Mouse (Mus musculus): Measurements from ENCODE around the gene Dock3.

Dock3 gene

DNA sequence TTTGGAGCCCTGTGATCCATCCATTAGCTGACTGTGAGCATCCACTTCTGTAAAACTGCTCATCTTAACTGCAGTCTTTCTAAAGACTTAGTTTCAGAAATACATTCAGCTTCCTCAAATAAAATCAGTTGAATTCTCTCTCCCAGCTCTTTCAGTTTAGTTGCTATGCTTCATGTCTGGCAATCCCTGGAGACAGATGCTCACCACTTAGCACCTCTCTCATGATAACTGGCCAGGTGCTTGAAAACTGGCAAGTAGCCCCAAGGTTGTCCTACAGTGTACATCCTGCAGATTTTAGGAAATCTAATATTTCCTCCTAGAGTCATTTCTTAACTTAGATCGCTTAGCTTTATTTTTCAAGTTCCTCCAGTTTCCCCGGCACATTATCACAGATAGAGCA lies 193.8 kb downstream of the Dock3 start:
- no peak for DNase-seq (ENCODE audit: low spot score in 2 of 2)

DNA sequence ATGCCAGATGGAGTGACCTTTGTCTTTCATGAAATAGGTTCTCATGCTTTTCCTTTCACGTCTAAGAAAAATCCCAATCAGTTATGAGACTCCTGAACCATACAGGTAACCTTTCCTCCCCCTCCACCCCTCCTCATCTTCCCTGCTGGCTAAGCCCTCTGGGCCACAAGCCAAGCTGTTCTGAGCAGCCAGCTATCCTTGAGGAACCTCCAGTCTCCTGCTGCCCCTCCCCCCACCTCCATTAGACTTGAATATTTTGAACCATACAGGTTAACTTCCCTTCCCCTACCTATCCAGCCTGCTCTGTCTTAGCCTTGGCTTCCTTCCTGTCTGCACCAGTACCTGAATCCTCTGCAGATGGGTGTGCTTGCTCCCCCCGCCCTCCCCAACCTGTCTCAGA lies 204.1 kb downstream of the Dock3 start:
- no peak for DNase-seq (ENCODE audit: low spot score in 2 of 2)

- peak in 1 of 2 experiments; percentile 20 for DNase-seq (ENCODE audit: low spot score in 2 of 2)
Measured at GRCm38 (mm10) chr9:107009841-107010240, 221.9 kb downstream of the Dock3 start.

DNA sequence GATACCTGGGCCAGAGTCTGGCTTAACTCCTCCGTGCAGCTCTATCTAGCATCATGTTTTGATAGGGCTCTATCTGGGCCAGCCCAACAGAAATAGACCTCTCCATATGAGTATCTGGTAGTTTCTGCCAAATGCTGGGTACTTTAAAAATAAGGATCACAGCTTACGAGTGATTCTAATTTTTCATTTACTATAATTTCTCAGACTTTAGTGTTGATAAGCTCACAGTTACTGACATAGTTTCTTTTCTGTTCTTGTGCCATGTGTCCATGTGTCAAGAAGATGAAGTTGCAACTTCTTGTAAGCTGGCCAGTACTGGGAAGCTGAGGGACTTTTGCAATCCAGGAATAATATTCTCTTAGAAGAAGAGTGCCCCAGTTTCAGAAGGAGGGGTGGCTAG lies 228.5 kb downstream of the Dock3 start:
- peak in 1 of 2 experiments; percentile 23 for DNase-seq (ENCODE audit: low spot score in 2 of 2)

DNA sequence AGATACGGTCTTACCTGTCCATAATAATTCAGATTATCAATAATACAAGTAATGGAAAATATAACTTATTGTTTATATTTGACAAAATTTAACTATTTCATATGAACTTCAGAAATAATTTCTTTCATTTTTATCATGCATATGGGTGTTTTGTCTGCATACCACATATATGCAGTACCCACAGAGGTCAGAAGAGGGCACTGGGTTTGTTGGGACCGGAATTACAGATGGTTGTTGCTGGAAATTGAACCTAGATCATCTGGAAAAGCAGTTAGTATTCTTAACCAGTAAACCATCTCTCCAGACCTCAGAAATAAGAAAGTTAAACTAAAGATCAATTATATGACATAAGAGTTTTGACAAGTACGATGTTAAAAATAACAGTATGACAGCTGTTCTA lies 261.0 kb downstream of the Dock3 start:
- no peak for DNase-seq (ENCODE audit: low spot score in 2 of 2)

DNA sequence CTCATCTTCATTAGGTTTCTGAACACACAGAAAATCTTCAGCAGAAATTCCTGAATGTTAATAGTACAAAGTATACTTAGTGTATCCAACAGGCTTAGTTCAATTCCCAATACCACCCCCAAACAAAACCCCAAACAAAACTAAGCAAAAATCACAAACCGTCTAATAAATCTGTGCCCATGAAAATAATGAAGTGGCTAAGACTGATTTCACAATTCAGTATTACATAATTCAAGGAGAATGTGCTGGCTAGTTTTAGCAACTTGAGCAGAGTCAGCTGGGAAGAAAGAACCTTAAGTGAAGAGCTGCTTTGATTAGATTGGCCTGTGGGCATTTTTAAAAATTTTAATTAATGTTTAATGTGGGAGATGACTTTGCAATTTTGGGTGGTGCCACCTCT lies 273.3 kb downstream of the Dock3 start:
- no peak for DNase-seq (ENCODE audit: low spot score in 2 of 2)

DNA sequence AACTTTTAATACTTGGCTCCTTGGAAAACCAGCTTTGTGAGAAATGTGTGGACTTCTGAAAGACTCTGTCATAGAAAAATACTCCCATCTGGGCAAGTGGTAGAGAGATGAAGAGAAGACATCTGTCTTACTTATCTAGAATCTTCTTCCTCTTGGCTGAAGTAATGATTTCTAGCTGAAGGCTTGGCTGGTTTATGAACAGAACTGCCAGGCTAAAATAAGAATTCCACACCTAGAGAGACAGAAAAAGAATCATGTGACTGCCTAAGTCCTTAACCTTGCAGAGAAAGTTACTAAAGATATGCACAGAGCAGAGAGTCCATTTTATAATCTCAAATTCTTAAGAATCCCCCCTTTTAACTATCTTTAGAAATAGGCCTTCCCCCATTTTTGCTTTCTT lies 276.2 kb downstream of the Dock3 start:
- DNase-seq (ENCODE audit: low spot score in 2 of 2), result no peak

- no peak for DNase-seq (ENCODE audit: low spot score in 2 of 2)
Measured at GRCm38 (mm10) chr9:106934998-106935397, 296.7 kb downstream of the Dock3 start.

DNA sequence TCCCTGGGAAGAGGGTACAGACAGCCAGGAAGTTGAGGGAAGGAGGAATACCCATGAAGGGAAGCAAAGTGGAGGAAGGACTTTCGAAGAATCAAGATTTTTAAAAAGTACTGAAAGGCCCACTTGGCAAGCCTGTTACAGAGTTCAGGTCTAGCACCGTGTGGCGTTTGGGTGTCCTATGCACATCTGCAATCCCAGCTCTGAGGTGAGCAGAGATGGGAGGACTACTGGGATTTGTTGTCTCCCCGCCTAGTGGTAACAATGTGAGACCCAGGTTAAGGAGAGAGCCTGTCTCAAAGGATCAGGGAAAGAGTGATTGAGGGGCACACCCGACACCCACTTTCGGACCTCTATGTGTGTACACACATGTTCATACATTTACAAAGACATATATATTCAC lies 316.8 kb downstream of the Dock3 start:
- DNase-seq (ENCODE audit: low spot score in 2 of 2), result no peak

- DNase-seq (ENCODE audit: low spot score in 2 of 2), result no peak
Measured at GRCm38 (mm10) chr9:106913759-106914158, 317.9 kb downstream of the Dock3 start.

DNA sequence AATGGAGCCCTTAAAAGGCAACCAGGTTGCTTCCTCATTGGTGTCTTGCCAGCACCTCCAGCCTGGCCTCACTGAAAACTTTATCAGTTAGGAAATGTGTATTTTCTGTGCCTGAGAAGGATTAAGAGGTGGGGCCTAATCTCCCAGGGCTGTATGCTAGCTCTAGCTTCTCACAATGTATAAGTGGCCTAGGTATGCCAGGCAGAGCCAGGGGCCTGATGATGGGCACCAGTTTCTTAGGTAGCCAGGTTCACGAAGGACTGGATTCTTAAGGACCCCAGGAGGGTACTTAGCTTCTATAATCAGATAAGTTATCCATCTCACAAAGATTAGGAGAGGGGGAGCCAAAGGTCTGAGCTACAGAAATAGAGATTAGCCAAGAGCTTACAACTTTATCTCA lies 320.1 kb downstream of the Dock3 start:
- DNase-seq (ENCODE audit: low spot score in 2 of 2), result no peak

GRCm38 (mm10) chr9:106908715-106909114 lies 323.0 kb downstream of the Dock3 start:
- DNase-seq (ENCODE audit: low spot score in 2 of 2), result no peak

GRCm38 (mm10) chr9:106908174-106908573 lies 323.5 kb downstream of the Dock3 start:
- no peak for DNase-seq (ENCODE audit: low spot score in 2 of 2)

- DNase-seq (ENCODE audit: low spot score in 2 of 2), result no peak
Measured at GRCm38 (mm10) chr9:106906597-106906996, 325.1 kb downstream of the Dock3 start.

GRCm38 (mm10) chr9:106903791-106904134 lies 327.9 kb downstream of the Dock3 start:
- no peak for DNase-seq (ENCODE audit: low spot score in 2 of 2)

DNA sequence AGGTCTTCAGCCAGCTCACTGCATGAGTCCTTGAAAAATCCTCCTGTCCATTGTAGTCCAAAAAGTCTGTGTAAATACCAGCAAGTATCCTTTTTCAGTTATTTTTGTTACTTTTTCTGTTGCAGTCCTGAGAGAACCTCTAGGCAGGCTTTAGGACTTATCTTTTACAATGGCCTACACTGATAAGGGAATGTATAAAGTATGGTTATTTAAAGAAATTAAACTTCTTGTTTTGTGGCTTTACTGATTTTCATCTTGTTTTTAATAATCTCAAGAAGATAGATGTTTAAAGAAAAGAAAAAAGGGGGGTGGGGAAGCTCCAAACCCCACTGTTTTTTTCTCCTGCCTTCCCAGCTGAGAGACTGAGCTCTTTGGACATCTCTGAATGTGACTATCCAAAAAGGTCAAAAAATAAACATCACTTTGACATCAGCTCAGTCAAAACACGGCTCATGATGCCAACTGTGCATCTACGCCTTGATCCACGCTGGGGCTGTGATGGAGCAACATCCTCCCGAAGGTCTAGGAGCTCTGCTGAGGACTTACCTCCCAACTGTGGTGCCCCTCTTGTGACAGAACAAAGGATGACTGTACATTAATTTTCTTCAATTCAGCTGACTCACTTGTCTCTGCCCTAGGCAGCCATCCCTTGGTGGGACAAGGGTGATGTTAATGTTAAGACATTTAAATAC lies 328.5 kb downstream of the Dock3 start:
- no peak for DNase-seq (ENCODE audit: low spot score in 2 of 2)

GRCm38 (mm10) chr9:106901596-106901995 lies 330.1 kb downstream of the Dock3 start:
- no peak for DNase-seq (ENCODE audit: low spot score in 2 of 2)

- no peak for DNase-seq (ENCODE audit: low spot score in 2 of 2)
Measured at GRCm38 (mm10) chr9:106898901-106899300, 332.8 kb downstream of the Dock3 start.

DNA sequence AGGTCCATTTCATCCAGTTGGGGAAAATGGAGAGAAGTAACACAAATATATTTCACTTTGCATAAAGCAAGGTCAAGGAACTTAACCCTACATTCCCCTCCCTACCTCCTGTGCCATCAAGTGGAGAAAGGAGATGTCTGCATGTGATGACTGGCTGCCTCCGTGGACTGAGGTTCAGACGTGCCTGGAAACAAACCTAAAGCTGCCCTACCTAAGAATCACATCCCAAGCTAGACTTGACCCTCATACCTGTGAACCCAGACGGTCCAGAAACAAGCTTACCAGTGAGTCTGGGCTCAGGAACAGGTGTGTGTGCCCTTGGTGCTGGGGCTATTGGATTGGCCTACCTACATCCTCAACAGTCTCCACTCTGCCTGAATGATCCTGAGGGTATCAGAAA lies 338.4 kb downstream of the Dock3 start:
- no peak for DNase-seq (ENCODE audit: low spot score in 2 of 2)

DNA sequence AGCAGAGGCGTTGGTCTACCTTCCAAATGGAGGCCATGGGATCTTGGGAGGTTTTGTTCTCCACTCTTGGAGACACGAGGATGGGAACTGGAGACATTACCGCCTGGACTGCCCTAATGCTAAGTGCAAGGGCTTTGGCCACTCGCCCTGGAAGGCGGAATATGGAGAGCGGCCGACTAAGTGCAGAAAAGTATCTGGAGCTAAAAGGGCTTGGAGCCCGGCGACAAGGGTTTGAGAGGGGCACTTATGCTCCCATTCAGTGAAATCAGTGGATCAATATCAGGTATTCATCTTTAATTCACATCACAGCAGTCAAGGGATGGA lies 339.2 kb downstream of the Dock3 start:
- no peak for DNase-seq (ENCODE audit: low spot score in 2 of 2)

GRCm38 (mm10) chr9:106891829-106892551 lies 339.7 kb downstream of the Dock3 start, which contains the start of gene Manf:
Gene Manf (minus strand): TSS chr9:106891979.
- DNase-seq (ENCODE audit: low spot score in 2 of 2), result peak; percentile 98 to 99

GRCm38 (mm10) chr9:106891341-106891741 lies 340.4 kb downstream of the Dock3 start:
- DNase-seq (ENCODE audit: low spot score in 2 of 2), result no peak

GRCm38 (mm10) chr9:106890496-106891240 lies 341.0 kb downstream of the Dock3 start:
- no peak for DNase-seq (ENCODE audit: low spot score in 2 of 2)

All from left cerebral cortex, adult 9 months (tissue).